Mouse (Mus musculus): ENCODE data around the gene Anapc11.

Anapc11 gene

DNA sequence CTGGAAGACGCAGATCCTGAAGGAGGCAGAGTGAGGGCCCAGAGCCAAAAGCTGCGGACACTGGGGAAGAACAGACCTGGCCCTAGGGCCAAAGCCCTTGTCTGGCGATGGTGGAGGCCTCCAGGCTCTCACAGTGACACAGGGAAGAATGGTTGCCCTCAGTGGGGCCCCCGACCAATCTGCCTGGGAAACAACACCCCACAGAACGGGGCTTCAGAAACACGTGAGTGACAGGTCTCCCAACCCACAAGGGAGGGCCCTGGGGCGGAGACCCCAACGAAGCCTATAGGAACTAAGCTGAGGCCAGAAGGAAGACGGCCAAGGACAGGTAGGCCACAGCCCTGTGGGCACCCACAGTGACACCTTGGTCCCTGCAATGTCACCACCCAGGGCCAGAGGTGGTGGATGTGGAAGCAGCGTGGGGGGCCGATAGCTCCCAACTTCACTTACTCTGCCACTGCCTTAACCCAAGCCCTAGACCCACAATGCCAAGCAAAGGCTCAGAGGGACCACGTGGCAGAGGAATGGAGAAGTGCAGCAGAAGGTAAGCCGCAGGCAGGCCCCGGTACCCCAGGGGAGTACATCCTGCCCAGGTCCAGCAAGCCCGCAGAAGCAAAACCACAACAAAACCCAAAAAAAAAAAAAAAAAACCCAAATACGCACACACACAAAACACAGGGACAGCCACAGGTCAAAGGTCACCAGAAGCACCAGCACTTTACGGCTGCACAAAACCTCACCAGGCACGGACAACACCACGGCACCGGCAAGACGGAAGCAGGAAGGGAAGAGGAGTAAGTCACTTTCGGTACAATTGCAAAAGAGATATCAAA, 29.5 kb downstream of the Anapc11 start:
- DNase-seq (ENCODE audit: low read depth, low spot score), result no peak

DNA sequence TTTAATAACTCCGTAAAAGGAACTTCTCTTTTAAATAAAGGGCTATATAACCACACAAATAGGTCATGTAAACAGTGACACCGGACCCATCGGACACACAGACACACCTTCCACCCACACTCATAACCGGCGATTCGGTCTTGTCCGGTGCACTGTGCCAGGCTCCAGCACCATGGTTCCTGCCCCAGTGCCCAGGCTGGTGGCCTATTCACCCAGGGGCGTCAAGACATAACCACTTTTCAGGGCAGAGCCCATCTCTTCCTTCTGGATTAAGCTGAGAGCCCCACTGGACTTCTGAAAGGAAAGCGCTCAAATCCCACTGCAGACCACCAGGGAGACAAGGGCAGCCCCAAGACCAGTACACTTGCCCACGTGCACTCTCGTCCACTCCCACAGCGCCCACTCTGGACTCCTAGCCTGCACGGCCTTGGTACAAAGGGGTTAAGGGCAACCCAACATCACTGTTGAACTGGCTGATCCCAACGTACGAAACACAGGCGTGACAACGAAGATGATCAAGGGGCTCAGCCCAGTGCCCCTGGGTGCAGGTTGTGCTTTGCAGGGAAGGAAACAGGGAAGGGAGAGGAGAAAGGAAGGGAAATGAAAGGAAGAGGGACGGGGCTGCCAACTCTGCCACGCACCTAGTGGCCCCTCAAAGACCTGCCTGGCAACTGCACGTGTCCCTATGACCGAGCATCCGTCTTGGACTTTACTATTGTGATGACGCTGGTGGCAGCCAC, 30.6 kb downstream of the Anapc11 start:
- DNase-seq (ENCODE audit: low read depth, low spot score), result no peak

GRCm38 (mm10) chr11:120629341-120629730, 31.1 kb downstream of the Anapc11 start:
- DNase-seq (ENCODE audit: low read depth, low spot score), result no peak

GRCm38 (mm10) chr11:120629911-120630310, 31.7 kb downstream of the Anapc11 start:
- no peak for DNase-seq (ENCODE audit: low read depth, low spot score)

- DNase-seq (ENCODE audit: low read depth, low spot score), result no peak
These were observed 32.2 kb downstream of the Anapc11 start for GRCm38 (mm10) chr11:120630401-120630871.

GRCm38 (mm10) chr11:120630881-120631725, 32.9 kb downstream of the Anapc11 start:
- DNase-seq (ENCODE audit: low read depth, low spot score), result no peak

GRCm38 (mm10) chr11:120631726-120632448, 33.7 kb downstream of the Anapc11 start:
- DNase-seq (ENCODE audit: low read depth, low spot score), result no peak

- DNase-seq (ENCODE audit: low read depth, low spot score), result no peak
These were observed 34.6 kb downstream of the Anapc11 start for GRCm38 (mm10) chr11:120632559-120633519.

GRCm38 (mm10) chr11:120633520-120634343, 35.5 kb downstream of the Anapc11 start, which contains the start of gene Mafg:
Gene Mafg (minus strand): TSS chr11:120633600.
- peak; percentile 87 for DNase-seq (ENCODE audit: low read depth, low spot score)

- DNase-seq (ENCODE audit: low read depth, low spot score), result no peak
These were observed 36.6 kb downstream of the Anapc11 start for GRCm38 (mm10) chr11:120634810-120635209.

GRCm38 (mm10) chr11:120641255-120641654, 43.0 kb downstream of the Anapc11 start:
- DNase-seq (ENCODE audit: low read depth, low spot score), result no peak

DNA sequence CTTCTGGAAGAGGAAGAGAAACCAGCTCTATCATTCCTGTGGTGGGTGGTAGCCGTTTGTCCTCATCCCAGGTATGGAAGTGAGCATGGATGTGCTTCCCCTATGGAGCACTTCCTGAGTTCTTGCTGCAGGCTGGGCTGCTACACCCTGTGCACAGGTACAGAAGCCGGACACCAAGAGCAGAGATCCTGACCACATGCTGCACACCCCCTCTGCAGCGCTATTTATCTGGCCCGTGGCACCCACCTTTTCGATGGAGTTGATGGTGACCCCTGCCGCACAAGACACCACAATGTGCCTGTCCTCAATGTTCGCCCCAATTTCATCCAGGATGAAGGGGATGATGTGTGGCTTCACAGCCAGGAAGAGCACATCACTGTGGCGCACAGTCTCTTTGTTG, 43.6 kb downstream of the Anapc11 start:
- DNase-seq (ENCODE audit: low read depth, low spot score), result no peak

GRCm38 (mm10) chr11:120642939-120643600, 44.8 kb downstream of the Anapc11 start:
- DNase-seq (ENCODE audit: low read depth, low spot score), result no peak

GRCm38 (mm10) chr11:120643601-120643987, 45.4 kb downstream of the Anapc11 start, which contains the start of gene Pycr1:
Gene Pycr1 (minus strand): TSS chr11:120643769.
- peak; percentile 84 for DNase-seq (ENCODE audit: low read depth, low spot score)

GRCm38 (mm10) chr11:120647047-120647830, 49.0 kb downstream of the Anapc11 start:
- no peak for DNase-seq (ENCODE audit: low read depth, low spot score)

DNA sequence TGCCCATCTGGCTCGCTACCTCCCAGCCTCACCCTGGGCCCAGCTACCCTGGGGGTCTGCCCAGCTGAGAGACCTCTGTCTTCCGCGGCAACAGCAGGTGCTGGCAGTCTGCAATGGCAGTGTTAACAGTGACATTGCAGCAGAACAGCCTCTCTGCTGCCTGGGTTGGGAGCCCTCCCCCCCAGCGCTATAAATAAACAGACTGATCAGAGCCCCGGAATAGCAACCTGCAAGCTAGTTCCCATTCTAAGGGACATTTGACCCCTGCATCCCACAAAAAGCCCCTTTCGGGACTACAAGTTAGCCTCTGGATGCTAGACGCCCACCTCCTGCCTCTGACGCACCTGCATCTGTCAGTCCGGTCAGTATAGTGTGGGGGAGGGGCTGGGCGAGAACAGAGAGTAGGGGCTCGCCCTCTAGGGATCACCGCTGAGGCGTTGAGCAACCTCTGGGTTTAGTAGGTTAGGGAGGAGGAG, 49.8 kb downstream of the Anapc11 start, which contains the start of gene Myadml2:
Gene Myadml2 (minus strand): TSS at position 158 of the 476 bp plus-strand sequence.
- no peak for DNase-seq (ENCODE audit: low read depth, low spot score)

- no peak for DNase-seq (ENCODE audit: low read depth, low spot score)
These were observed 53.7 kb downstream of the Anapc11 start for GRCm38 (mm10) chr11:120651872-120652271.

Measured in brain, embryonic 18.5 days (tissue).